Mouse (Mus musculus) heart, adult 9 months (tissue): Measurements from ENCODE around the gene Flywch2.
A peak's percentile ranks its signal among the peaks of the same experiment; 100 is the strongest.

Experiments used
- DNase-seq, 2 experiments: peaks; one replicate each; pipeline ENCODE4 v3.0.0; 2022; ENCODE audit warnings: low spot score in 2 of 2

The Flywch2 gene

GRCm38 (mm10) chr17:23785561-23786471, at the start of gene Flywch2:
Gene Flywch2 (minus strand): TSS chr17:23786081.
- peak; percentile 51 to 75 for DNase-seq

- no peak for DNase-seq
Observed at GRCm38 (mm10) chr17:23831201-23831600, 45.3 kb upstream of the Flywch2 start.

GRCm38 (mm10) chr17:23829064-23829619, 43.3 kb upstream of the Flywch2 start, which contains the start of gene Elob:
Gene Elob (minus strand): TSS chr17:23829136.
- DNase-seq: peak; percentile 83 to 85

- peak in 1 of 2 experiments; percentile 59 for DNase-seq
Observed at GRCm38 (mm10) chr17:23828271-23829001, 42.6 kb upstream of the Flywch2 start.

GRCm38 (mm10) chr17:23825591-23825990, 39.7 kb upstream of the Flywch2 start:
- no peak for DNase-seq

GRCm38 (mm10) chr17:23823614-23824013, 37.7 kb upstream of the Flywch2 start:
- DNase-seq: no peak

- DNase-seq: no peak
Observed at GRCm38 (mm10) chr17:23823018-23823417, 37.1 kb upstream of the Flywch2 start.

- DNase-seq: no peak
Observed at GRCm38 (mm10) chr17:23822094-23822493, 36.2 kb upstream of the Flywch2 start.

GRCm38 (mm10) chr17:23820731-23821130, 34.9 kb upstream of the Flywch2 start:
- DNase-seq: no peak

GRCm38 (mm10) chr17:23819235-23819634, 33.4 kb upstream of the Flywch2 start:
- DNase-seq: no peak

- no peak for DNase-seq
Observed at GRCm38 (mm10) chr17:23818579-23818978, 32.7 kb upstream of the Flywch2 start.

GRCm38 (mm10) chr17:23815641-23816040, 29.8 kb upstream of the Flywch2 start:
- DNase-seq: no peak

GRCm38 (mm10) chr17:23807918-23808317, 22.0 kb upstream of the Flywch2 start:
- no peak for DNase-seq

GRCm38 (mm10) chr17:23806867-23807266, 21.0 kb upstream of the Flywch2 start:
- DNase-seq: peak in 1 of 2 experiments; percentile 35

GRCm38 (mm10) chr17:23804426-23805085, 18.7 kb upstream of the Flywch2 start:
- no peak for DNase-seq

GRCm38 (mm10) chr17:23803366-23804041, 17.6 kb upstream of the Flywch2 start:
- no peak for DNase-seq

- peak; percentile 98 for DNase-seq
Observed at GRCm38 (mm10) chr17:23802746-23803365, 17.0 kb upstream of the Flywch2 start.

- DNase-seq: no peak
Observed at GRCm38 (mm10) chr17:23801627-23802026, 15.7 kb upstream of the Flywch2 start.

GRCm38 (mm10) chr17:23797316-23797715, 11.4 kb upstream of the Flywch2 start:
- DNase-seq: no peak

GRCm38 (mm10) chr17:23795323-23795722, 9.4 kb upstream of the Flywch2 start:
- DNase-seq: no peak

- DNase-seq: no peak
Observed at GRCm38 (mm10) chr17:23791079-23791357, 5.1 kb upstream of the Flywch2 start.
